Mouse (Mus musculus) intestine, embryonic 15.5 days (tissue): ENCODE measurements at regions not wholly inside any gene's neighbourhood (a gene's known extent, or its start where the extent isn't known, plus 50 kb on each side); places are given as distances from the start of the nearest gene placed in this dataset.

Experiments
- ATAC-seq: fragments of 200-750 bp; cut with Nextera tagmentation; 2 replicates; pipeline ENCODE4 v1.8.0; 2017; ENCODE audit warnings: moderate TSS enrichment, moderate library complexity
- H3K27ac ChIP-seq: fragments of 300-500 bp; sonication (generic); 2 replicates; pipeline ENCODE4 v1.5.1; 2015; ENCODE audit warnings: mild to moderate bottlenecking, inconsistent platforms
- H3K27me3 ChIP-seq: fragments of 300-500 bp; sonication (generic); replicated peaks from 2 replicates; pipeline ENCODE4 v1.6.1; 2015; ENCODE audit warnings: inconsistent platforms
- H3K36me3 ChIP-seq: fragments of 300-500 bp; sonication (generic); 2 replicates; pipeline ENCODE4 v1.6.1; 2015; ENCODE audit warnings: inconsistent platforms
- H3K4me1 ChIP-seq: fragments of 300-500 bp; sonication (generic); replicated peaks from 2 replicates; pipeline ENCODE4 v1.6.1; 2015; ENCODE audit warnings: inconsistent platforms
- H3K4me2 ChIP-seq: fragments of 300-500 bp; sonication (generic); replicated peaks from 2 replicates; pipeline ENCODE4 v1.6.1; 2015; ENCODE audit warnings: mild to moderate bottlenecking, inconsistent platforms
- H3K4me3 ChIP-seq: fragments of 300-500 bp; sonication (generic); replicated peaks from 2 replicates; pipeline ENCODE4 v1.5.1; 2015; ENCODE audit warnings: inconsistent platforms
- H3K9ac ChIP-seq: fragments of 300-500 bp; sonication (generic); 2 replicates; pipeline ENCODE4 v1.6.1; 2015; ENCODE audit warnings: inconsistent platforms
- H3K9me3 ChIP-seq: fragments of 300-500 bp; sonication (generic); 2 replicates; pipeline ENCODE4 v1.6.1; 2016; ENCODE audit warnings: inconsistent platforms
- WGBS: fragments of 180-500 bp; shearing (Covaris S2); methylation state at CpG from one replicate; pipeline ENCODE4 v1.1.7; 2015; 5-methylcytosine and 5-hydroxymethylcytosine counted together

- Histone ChIP-seq H3K9ac (no peak overlapping the region), H3K4me1 (no peaks in the 10 kb centered on the region), H3K4me2 (no peak overlapping the region), H3K27ac (no peak overlapping the region), H3K27me3 (no peaks in the 10 kb centered on the region), H3K36me3 (no peaks in the 10 kb centered on the region), H3K4me3 (no peak overlapping the region), H3K9me3 (no peaks in the 10 kb centered on the region)
- WGBS = 48% methylated on average over 2 of the region's 2 CpGs
- ATAC-seq = no peak
Measured at GRCm38 (mm10) chr9:30731687-30732086, 190.6 kb downstream of the Adamts15 start.

GRCm38 (mm10) chr9:30723364-30724070, 198.7 kb downstream of the Adamts15 start:
- Histone ChIP-seq H3K27ac (no peak overlapping the region), H3K9me3 (no peaks in the 10 kb centered on the region), H3K4me2 (no peak overlapping the region), H3K4me1 (no peaks in the 10 kb centered on the region), H3K27me3 (no peaks in the 10 kb centered on the region), H3K4me3 (no peak overlapping the region), H3K9ac (no peak overlapping the region), H3K36me3 (no peaks in the 10 kb centered on the region)
- WGBS = 67% methylated on average over 1 of the region's 1 CpGs
- no peak for ATAC-seq

GRCm38 (mm10) chr9:30721861-30722260, 200.4 kb downstream of the Adamts15 start:
- no peak for ATAC-seq
- Histone ChIP-seq H3K4me2 (no peak overlapping the region), H3K36me3 (no peaks in the 10 kb centered on the region), H3K27me3 (no peaks in the 10 kb centered on the region), H3K4me1 (no peaks in the 10 kb centered on the region), H3K9ac (no peak overlapping the region), H3K4me3 (no peak overlapping the region), H3K27ac (no peak overlapping the region), H3K9me3 (no peaks in the 10 kb centered on the region)
- 71% methylated on average over 4 of the region's 4 CpGs for WGBS

- H3K4me2 ChIP-seq = no peak overlapping the region
Measured at GRCm38 (mm10) chr9:30716421-30717170, 205.7 kb downstream of the Adamts15 start.

GRCm38 (mm10) chr9:30710131-30710530, 212.1 kb downstream of the Adamts15 start:
- Histone ChIP-seq H3K36me3 (no peaks in the 10 kb centered on the region), H3K4me3 (no peak overlapping the region), H3K27me3 (no peaks in the 10 kb centered on the region), H3K9ac (no peak overlapping the region), H3K9me3 (no peaks in the 10 kb centered on the region), H3K4me2 (no peak overlapping the region), H3K27ac (no peak overlapping the region), H3K4me1 (no peaks in the 10 kb centered on the region)
- 84% methylated on average over 5 of the region's 5 CpGs for WGBS
- ATAC-seq = no peak

More at GRCm38 (mm10) chr9:30716421-30717170, 205.7 kb downstream of the Adamts15 start:
- Histone ChIP-seq H3K9me3 (no peaks in the 10 kb centered on the region), H3K4me3 (no peak overlapping the region), H3K4me1 (no peaks in the 10 kb centered on the region), H3K27me3 (no peaks in the 10 kb centered on the region), H3K27ac (no peak overlapping the region), H3K9ac (no peak overlapping the region), H3K36me3 (no peaks in the 10 kb centered on the region)
- 78% methylated on average over 8 of the region's 8 CpGs for WGBS
- no peak for ATAC-seq

- Histone ChIP-seq H3K4me1 (no peaks in the 10 kb centered on the region), H3K36me3 (no peaks in the 10 kb centered on the region), H3K4me3 (no peak overlapping the region), H3K9ac (no peak overlapping the region), H3K9me3 (no peaks in the 10 kb centered on the region), H3K27me3 (no peaks in the 10 kb centered on the region), H3K27ac (no peak overlapping the region), H3K4me2 (no peak overlapping the region)
- 52% methylated on average over 5 of the region's 5 CpGs for WGBS
- ATAC-seq = no peak
Measured at GRCm38 (mm10) chr9:30699848-30700247, 222.4 kb downstream of the Adamts15 start.

- Histone ChIP-seq H3K4me3 (no peak overlapping the region), H3K36me3 (no peaks in the 10 kb centered on the region), H3K27ac (no peak overlapping the region), H3K4me1 (no peaks in the 10 kb centered on the region), H3K9me3 (no peaks in the 10 kb centered on the region), H3K27me3 (no peaks in the 10 kb centered on the region), H3K4me2 (no peak overlapping the region), H3K9ac (no peak overlapping the region)
- ATAC-seq = no peak
- WGBS = 75% methylated on average over 1 of the region's 1 CpGs
Measured at GRCm38 (mm10) chr9:30697533-30697932, 224.7 kb downstream of the Adamts15 start.

- no peak overlapping the region for H3K4me3 ChIP-seq
- no peaks in the 10 kb centered on the region for H3K36me3 ChIP-seq
- ATAC-seq = no peak
- H3K4me1 ChIP-seq = no peaks in the 10 kb centered on the region
- no peak overlapping the region for H3K27ac ChIP-seq
- H3K9me3 ChIP-seq = no peaks in the 10 kb centered on the region
- no peak overlapping the region for H3K9ac ChIP-seq
- no peaks in the 10 kb centered on the region for H3K27me3 ChIP-seq
- H3K4me2 ChIP-seq = no peak overlapping the region
Measured at GRCm38 (mm10) chr9:30668095-30668494, 241.2 kb downstream of the Snx19 start.

GRCm38 (mm10) chr9:30662456-30662855, 235.5 kb downstream of the Snx19 start:
- H3K27ac ChIP-seq = no peak overlapping the region
- H3K36me3 ChIP-seq = no peaks in the 10 kb centered on the region
- H3K4me2 ChIP-seq = no peak overlapping the region
- WGBS = 80% methylated on average over 6 of the region's 6 CpGs
- no peaks in the 10 kb centered on the region for H3K4me1 ChIP-seq
- H3K9me3 ChIP-seq = no peaks in the 10 kb centered on the region
- H3K27me3 ChIP-seq = no peaks in the 10 kb centered on the region
- ATAC-seq = no peak
- no peak overlapping the region for H3K9ac ChIP-seq
- H3K4me3 ChIP-seq = no peak overlapping the region

- Histone ChIP-seq H3K4me2 (no peak overlapping the region), H3K9me3 (no peaks in the 10 kb centered on the region), H3K27ac (no peak overlapping the region), H3K4me3 (no peak overlapping the region), H3K9ac (no peak overlapping the region), H3K36me3 (no peaks in the 10 kb centered on the region), H3K27me3 (no peaks in the 10 kb centered on the region), H3K4me1 (no peaks in the 10 kb centered on the region)
- 80% methylated on average over 5 of the region's 5 CpGs for WGBS
- ATAC-seq = no peak
Measured at GRCm38 (mm10) chr9:30653961-30654360, 227.1 kb downstream of the Snx19 start.

GRCm38 (mm10) chr9:30653210-30653609, 226.3 kb downstream of the Snx19 start:
- no peak overlapping the region for H3K27ac ChIP-seq
- H3K4me3 ChIP-seq = no peak overlapping the region
- no peaks in the 10 kb centered on the region for H3K9me3 ChIP-seq
- H3K36me3 ChIP-seq = no peaks in the 10 kb centered on the region
- WGBS = 87% methylated on average over 3 of the region's 3 CpGs
- no peak overlapping the region for H3K4me2 ChIP-seq
- ATAC-seq = no peak
- H3K4me1 ChIP-seq = no peaks in the 10 kb centered on the region
- H3K9ac ChIP-seq = no peak overlapping the region
- H3K27me3 ChIP-seq = no peaks in the 10 kb centered on the region

- Histone ChIP-seq H3K4me3 (no peak overlapping the region), H3K27ac (no peak overlapping the region), H3K36me3 (no peaks in the 10 kb centered on the region), H3K4me2 (no peak overlapping the region), H3K9ac (no peak overlapping the region), H3K27me3 (no peaks in the 10 kb centered on the region), H3K4me1 (no peaks in the 10 kb centered on the region), H3K9me3 (no peaks in the 10 kb centered on the region)
- 86% methylated on average over 13 of the region's 13 CpGs for WGBS
- ATAC-seq = no peak
Measured at GRCm38 (mm10) chr9:30649392-30650054, 222.6 kb downstream of the Snx19 start.
